Mouse (Mus musculus): Measurements from ENCODE around the gene Atp6v1g2. TPM values are rescaled to one million over a fixed set of nuclear protein-coding genes. Genes with fewer than 3 reads are reported as not detected.

Atp6v1g2 gene
- polyA plus RNA-seq, 1 experiment from 2014 or later, result 41.5 TPM

DNA sequence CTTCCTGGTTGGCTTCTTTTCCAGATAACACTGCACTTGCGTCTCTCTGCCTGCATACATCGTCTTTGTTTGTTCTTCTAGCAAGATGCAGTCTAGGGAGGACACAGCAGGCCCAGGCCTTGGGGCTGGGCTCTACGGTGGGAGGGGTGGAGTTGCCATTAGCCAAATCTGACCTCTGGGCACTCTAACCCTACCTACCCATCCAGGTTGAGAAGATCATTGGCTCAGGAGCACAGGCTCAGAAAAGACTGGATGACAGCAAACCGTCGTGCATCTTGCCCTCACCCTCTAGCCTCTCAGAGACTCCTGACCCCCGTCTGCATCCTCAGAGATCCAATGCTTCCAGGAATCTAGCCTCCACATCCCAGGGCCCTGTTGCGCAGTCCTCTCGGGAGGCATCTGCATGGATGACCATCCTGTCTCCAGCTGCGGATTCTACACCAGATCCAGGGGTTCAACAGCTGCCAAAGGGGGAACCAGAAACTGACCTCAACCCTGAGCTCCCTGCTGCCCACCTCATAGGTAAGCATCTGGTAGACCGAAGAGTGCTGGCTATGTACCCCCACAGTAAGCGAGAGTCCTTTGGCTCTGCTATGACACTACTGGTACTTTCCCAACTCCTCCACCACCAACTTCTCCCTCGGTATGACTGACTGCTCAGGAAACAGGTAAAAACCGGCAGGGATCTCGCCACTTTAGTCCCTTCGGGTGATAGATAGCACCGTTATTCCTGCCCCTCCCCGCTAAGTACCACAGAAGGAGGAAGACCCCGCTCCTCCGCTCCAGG is 38.4 kb upstream of the Atp6v1g2 start:
- 0 out of 2 replicates have a peak, but pooled peaks have one; percentile 16 for ATAC-seq (replicated peaks)
- 51% methylated on average over 19 of the region's 19 CpGs for WGBS
- H3K9ac ChIP-seq (replicated peaks), result 0 out of 2 replicates have a peak overlapping the region, but pooled peaks have one; percentile 32

DNA sequence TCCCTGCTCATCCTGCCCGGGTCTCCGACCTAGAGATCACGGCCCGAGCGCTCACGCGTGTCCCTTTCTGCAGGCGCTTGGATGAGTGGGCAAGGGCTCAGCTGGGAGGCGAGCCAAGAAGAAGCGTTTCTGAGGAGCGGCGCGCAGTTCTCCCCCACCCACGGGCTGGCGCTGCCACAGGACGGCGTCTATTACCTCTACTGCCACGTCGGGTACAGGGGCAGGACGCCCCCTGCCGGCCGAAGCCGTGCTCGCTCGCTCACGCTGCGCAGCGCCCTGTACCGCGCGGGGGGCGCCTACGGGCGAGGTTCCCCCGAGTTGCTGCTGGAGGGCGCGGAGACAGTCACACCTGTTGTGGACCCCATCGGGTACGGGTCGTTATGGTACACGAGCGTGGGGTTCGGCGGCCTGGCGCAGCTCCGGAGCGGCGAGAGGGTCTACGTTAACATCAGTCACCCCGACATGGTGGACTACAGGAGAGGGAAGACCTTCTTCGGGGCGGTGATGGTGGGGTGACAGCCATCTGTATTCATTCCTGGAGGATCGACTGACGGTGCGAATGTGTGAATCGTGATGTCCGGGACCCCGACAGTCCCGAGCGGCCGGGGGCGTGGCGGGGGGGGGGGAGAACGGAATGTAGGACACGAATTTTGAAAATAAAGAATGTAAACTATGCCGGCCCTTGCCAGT is 37.7 kb upstream of the Atp6v1g2 start:
- no peaks in the 10 kb centered on the region for H3K36me3 ChIP-seq
- H3K27me3 ChIP-seq, result peaks cover 25% of the 10 kb centered on the region
- 2% methylated on average over 66 of the region's 66 CpGs for WGBS
- peak; percentile 80 for ATAC-seq (replicated peaks)
- H3K4me2 ChIP-seq (replicated peaks), result peak overlapping the region; percentile 66
- 0 out of 2 replicates have a peak overlapping the region, but pooled peaks have one; percentile 32 for H3K9ac ChIP-seq (replicated peaks)
- H3K4me3 ChIP-seq, result peak overlapping the region; percentile 39
- H3K27ac ChIP-seq (replicated peaks), result no peak overlapping the region
- H3K9me3 ChIP-seq, result no peaks in the 10 kb centered on the region
- H3K4me1 ChIP-seq, result peaks cover 11% of the 10 kb centered on the region

More for the DNA sequence above, 38.4 kb upstream of the Atp6v1g2 start:
- Histone ChIP-seq H3K27ac (replicated peaks) (no peak overlapping the region), H3K36me3 (no peaks in the 10 kb centered on the region), H3K9me3 (no peaks in the 10 kb centered on the region), H3K27me3 (peaks cover 25% of the 10 kb centered on the region), H3K4me3 (peak overlapping the region; percentile 39), H3K4me1 (peaks cover 11% of the 10 kb centered on the region), H3K4me2 (replicated peaks) (peak overlapping the region; percentile 66)

DNA sequence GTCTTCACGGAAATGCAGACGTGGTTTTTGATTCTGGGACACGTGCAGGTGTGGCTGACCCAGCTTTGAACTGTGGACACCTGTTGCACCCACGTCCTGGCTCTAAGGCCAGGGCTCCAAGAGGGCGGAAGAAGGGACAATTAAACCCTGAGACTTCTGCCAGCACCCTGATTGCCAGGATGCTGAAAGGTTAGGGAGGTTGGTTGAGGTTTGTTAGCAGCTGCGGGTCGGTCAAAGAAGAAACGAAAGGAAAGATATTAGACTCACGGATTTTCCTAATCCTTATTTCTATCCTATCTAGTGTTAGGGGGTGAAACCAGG is 37.2 kb upstream of the Atp6v1g2 start:
- Histone ChIP-seq H3K27ac (replicated peaks) (no peak overlapping the region), H3K27me3 (peaks cover 25% of the 10 kb centered on the region), H3K9ac (replicated peaks) (no peak overlapping the region)

GRCm38 (mm10) chr17:35197126-35197525 is 36.3 kb upstream of the Atp6v1g2 start:
- Histone ChIP-seq H3K27ac (replicated peaks) (no peak overlapping the region), H3K4me3 (no peak overlapping the region), H3K9me3 (no peaks in the 10 kb centered on the region), H3K4me1 (peaks cover 11% of the 10 kb centered on the region), H3K36me3 (no peaks in the 10 kb centered on the region), H3K9ac (replicated peaks) (no peak overlapping the region), H3K27me3 (peaks cover 28% of the 10 kb centered on the region), H3K4me2 (replicated peaks) (no peak overlapping the region)
- WGBS, result 49% methylated on average over 6 of the region's 6 CpGs
- no peak for ATAC-seq (replicated peaks)

More for the DNA sequence above, 37.2 kb upstream of the Atp6v1g2 start:
- H3K4me3 ChIP-seq, result peak overlapping the region; percentile 39
- no peaks in the 10 kb centered on the region for H3K9me3 ChIP-seq
- peaks cover 11% of the 10 kb centered on the region for H3K4me1 ChIP-seq
- WGBS, result 40% methylated on average over 9 of the region's 9 CpGs
- H3K36me3 ChIP-seq, result no peaks in the 10 kb centered on the region
- ATAC-seq (replicated peaks), result no peak
- H3K4me2 ChIP-seq (replicated peaks), result peak overlapping the region; percentile 66

DNA sequence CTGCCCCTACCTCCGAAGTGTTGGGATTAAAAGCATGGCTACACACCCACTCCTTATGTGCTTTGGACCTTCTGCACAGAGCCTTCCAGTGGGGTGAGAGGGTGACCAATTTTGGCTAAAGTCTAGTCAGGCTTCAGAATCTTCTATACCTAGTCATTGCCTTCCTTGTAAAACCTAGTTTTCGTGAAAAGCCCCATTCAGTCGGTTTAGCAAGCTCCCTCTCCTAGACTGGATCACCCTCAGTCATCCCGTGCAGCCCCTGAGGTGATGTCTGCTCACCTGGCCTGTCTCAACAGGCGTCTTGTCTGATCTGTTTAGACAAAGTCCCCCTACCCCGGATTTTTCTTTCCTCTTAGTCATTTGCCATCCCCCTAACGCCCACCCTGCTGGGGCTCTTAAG is 35.4 kb upstream of the Atp6v1g2 start:
- Histone ChIP-seq H3K27ac (replicated peaks) (no peak overlapping the region), H3K4me2 (replicated peaks) (no peak overlapping the region), H3K9ac (replicated peaks) (no peak overlapping the region), H3K4me1 (peaks cover 11% of the 10 kb centered on the region), H3K36me3 (no peaks in the 10 kb centered on the region), H3K4me3 (no peak overlapping the region), H3K9me3 (no peaks in the 10 kb centered on the region), H3K27me3 (peaks cover 28% of the 10 kb centered on the region)
- ATAC-seq (replicated peaks), result no peak
- 68% methylated on average over 7 of the region's 7 CpGs for WGBS

DNA sequence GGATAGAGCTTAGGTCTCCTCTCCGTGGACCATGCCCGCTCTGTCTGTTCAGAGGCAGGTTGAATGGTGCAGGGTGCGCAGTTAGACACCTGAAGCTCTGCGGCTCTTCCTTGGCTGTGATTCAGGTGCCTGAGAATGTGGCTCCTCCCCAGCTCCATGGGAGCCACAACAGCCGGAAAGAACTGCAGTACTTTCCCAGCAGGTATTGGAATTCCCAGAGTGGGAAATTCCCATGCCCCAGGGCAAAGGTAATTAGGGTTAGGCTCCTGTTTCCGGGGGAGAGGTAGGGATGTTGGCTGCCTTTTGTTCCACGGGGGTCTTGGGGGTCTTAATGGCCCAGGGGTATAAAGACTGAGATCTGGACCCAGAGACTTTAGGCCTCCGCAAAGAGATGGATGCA is 34.5 kb upstream of the Atp6v1g2 start:
- WGBS, result 26% methylated on average over 8 of the region's 8 CpGs
- H3K4me2 ChIP-seq (replicated peaks), result no peak overlapping the region
- no peak for ATAC-seq (replicated peaks)
- no peak overlapping the region for H3K27ac ChIP-seq (replicated peaks)
- H3K9ac ChIP-seq (replicated peaks), result no peak overlapping the region
- H3K4me3 ChIP-seq, result no peak overlapping the region
- H3K9me3 ChIP-seq, result no peaks in the 10 kb centered on the region
- H3K27me3 ChIP-seq, result peaks cover 28% of the 10 kb centered on the region
- peaks cover 11% of the 10 kb centered on the region for H3K4me1 ChIP-seq
- H3K36me3 ChIP-seq, result no peaks in the 10 kb centered on the region

- no peak overlapping the region for H3K9ac ChIP-seq (replicated peaks)
- no peak overlapping the region for H3K4me2 ChIP-seq (replicated peaks)
- no peak for ATAC-seq (replicated peaks)
- peaks cover 19% of the 10 kb centered on the region for H3K27me3 ChIP-seq
- H3K27ac ChIP-seq (replicated peaks), result no peak overlapping the region
- peaks cover 9% of the 10 kb centered on the region for H3K4me1 ChIP-seq
- WGBS, result 89% methylated on average over 11 of the region's 11 CpGs
- no peaks in the 10 kb centered on the region for H3K9me3 ChIP-seq
- H3K36me3 ChIP-seq, result no peaks in the 10 kb centered on the region
- H3K4me3 ChIP-seq, result no peak overlapping the region
Observed at GRCm38 (mm10) chr17:35200398-35200797, 33.1 kb upstream of the Atp6v1g2 start.

GRCm38 (mm10) chr17:35201128-35201527 is 32.3 kb upstream of the Atp6v1g2 start:
- no peak overlapping the region for H3K27ac ChIP-seq (replicated peaks)
- H3K9me3 ChIP-seq, result no peaks in the 10 kb centered on the region
- H3K4me2 ChIP-seq (replicated peaks), result no peak overlapping the region
- WGBS, result 85% methylated on average over 11 of the region's 11 CpGs
- ATAC-seq (replicated peaks), result no peak
- H3K4me3 ChIP-seq, result no peak overlapping the region
- H3K36me3 ChIP-seq, result no peaks in the 10 kb centered on the region
- peaks cover 2% of the 10 kb centered on the region for H3K4me1 ChIP-seq
- H3K27me3 ChIP-seq, result peaks cover 13% of the 10 kb centered on the region
- H3K9ac ChIP-seq (replicated peaks), result no peak overlapping the region

DNA sequence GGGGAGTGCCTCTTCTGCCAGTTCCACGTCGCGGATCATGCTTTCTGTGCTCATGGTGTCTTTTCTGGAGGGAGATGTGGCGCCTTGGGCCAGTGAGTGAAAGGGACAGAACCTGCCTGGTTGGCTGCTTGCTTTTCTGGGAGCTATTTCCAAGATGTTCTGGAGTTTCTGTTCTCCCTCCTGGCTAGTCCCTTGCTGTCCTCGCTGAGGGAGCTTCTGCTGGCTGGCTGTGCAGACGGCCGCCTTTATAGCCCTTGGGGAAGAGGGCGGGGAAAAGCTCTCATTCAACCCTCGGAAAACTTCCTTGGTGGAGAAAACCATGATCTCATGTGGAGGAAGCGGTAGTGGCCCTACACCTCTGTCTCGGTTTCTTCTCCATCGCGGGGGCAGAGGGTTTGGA is 31.7 kb upstream of the Atp6v1g2 start, which contains the start of gene Tnf:
Tnf (minus strand) TSS at position 221 of the 400 bp plus-strand sequence.
- Histone ChIP-seq H3K36me3 (no peaks in the 10 kb centered on the region), H3K9ac (replicated peaks) (no peak within 1 kb of the TSS), H3K4me1 (no peaks in the 10 kb centered on the region), H3K4me3 (no peak within 1 kb of the TSS), H3K9me3 (no peaks in the 10 kb centered on the region), H3K27ac (replicated peaks) (no peak within 1 kb of the TSS), H3K4me2 (replicated peaks) (no peak within 1 kb of the TSS), H3K27me3 (peaks cover 7% of the 10 kb centered on the region; the same call in 1 of the 2 replicates)
- no peak for ATAC-seq (replicated peaks)
- 54% methylated on average over 13 of the region's 13 CpGs for WGBS

GRCm38 (mm10) chr17:35202442-35202841 is 31.0 kb upstream of the Atp6v1g2 start:
- Histone ChIP-seq H3K4me1 (no peaks in the 10 kb centered on the region), H3K36me3 (no peaks in the 10 kb centered on the region), H3K9me3 (no peaks in the 10 kb centered on the region), H3K27ac (replicated peaks) (no peak overlapping the region), H3K4me2 (replicated peaks) (no peak overlapping the region), H3K27me3 (0 out of 2 replicates have a peak, but pooled peaks cover 3% of the 10 kb centered on the region), H3K9ac (replicated peaks) (no peak overlapping the region), H3K4me3 (no peak overlapping the region)
- WGBS, result 84% methylated on average over 4 of the region's 4 CpGs
- ATAC-seq (replicated peaks), result no peak

DNA sequence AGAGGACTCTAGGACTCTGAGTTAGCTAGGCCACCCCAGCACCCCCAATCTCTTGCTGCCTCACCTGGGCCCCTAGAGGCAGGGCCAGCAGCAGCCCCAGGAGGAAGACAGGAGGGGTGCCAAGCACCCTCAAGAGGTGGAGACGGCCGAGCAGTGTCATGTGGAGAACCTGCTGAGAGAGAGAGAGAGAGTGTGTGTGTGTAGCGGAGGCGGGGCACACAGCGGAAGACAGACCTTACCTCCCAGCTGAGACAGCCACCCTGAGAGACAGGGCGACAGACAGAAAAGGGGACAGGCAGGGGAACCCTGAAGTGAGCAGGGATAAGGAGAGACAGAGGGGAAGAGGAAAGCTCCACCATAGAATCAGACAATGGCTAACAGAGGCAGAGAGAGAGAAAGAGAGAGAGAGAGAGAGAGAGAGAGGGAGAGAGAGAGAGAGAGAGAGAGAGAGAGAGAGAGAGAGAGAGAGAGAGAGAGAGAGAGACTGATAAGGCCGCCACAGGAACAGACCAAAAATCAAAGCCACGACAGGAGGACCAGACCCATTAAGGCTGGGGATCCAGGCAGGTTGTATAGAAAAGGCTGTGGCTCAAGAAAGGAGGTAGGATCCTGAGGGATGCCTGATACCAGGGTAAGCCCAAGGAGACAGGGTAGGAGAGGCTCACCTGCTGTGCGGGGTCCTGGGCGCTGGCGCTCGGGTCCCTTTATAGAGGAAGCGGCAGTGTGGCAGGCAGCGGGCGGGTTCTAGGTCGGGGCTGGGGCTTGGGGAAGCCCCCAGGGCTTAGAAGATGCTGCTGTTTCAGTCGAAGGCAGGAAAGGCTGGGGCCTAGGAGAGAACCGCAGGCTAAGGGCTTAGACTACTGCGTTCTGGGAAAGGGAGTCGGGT is 28.7 kb upstream of the Atp6v1g2 start, which contains the start of gene Lta:
Lta (minus strand) TSS at position 858 of the 886 bp plus-strand sequence.
- Histone ChIP-seq H3K9me3 (no peaks in the 10 kb centered on the region), H3K9ac (replicated peaks) (0 out of 2 replicates have a peak within 1 kb of the TSS, but pooled peaks have one; percentile 1), H3K36me3 (no peaks in the 10 kb centered on the region), H3K4me2 (replicated peaks) (no peak within 1 kb of the TSS), H3K27ac (replicated peaks) (no peak within 1 kb of the TSS), H3K4me1 (no peaks in the 10 kb centered on the region), H3K4me3 (no peak within 1 kb of the TSS), H3K27me3 (0 out of 2 replicates have a peak, but pooled peaks cover 3% of the 10 kb centered on the region)
- ATAC-seq (replicated peaks), result no peak
- WGBS, result 28% methylated on average over 20 of the region's 20 CpGs
